Mouse (Mus musculus) hindbrain, embryonic 13.5 days (tissue): ENCODE data around the gene Ggcx. TPM values are rescaled to one million over a fixed set of nuclear protein-coding genes. Genes with fewer than 3 reads are reported as not detected.
A peak's percentile ranks its signal among the peaks of the same experiment; 100 is the strongest.

Experiments
- ATAC-seq: fragments of 200-750 bp; cut with Nextera tagmentation; 2 replicates; pipeline ENCODE4 v1.8.0; 2017; ENCODE audit warnings: moderate TSS enrichment; ENCODE audit not compliant: low FRiP score
- H3K27ac ChIP-seq: fragments of 300-500 bp; sonication (generic); 2 replicates; pipeline ENCODE4 v1.5.1; 2015; ENCODE audit warnings: inconsistent platforms, mild to moderate bottlenecking, moderate library complexity
- H3K27me3 ChIP-seq: fragments of 300-500 bp; sonication (generic); 2 replicates; pipeline ENCODE4 v1.6.1; 2015; ENCODE audit warnings: mild to moderate bottlenecking, inconsistent platforms
- H3K36me3 ChIP-seq: fragments of 300-500 bp; sonication (generic); 2 replicates; pipeline ENCODE4 v1.6.1; 2015; ENCODE audit warnings: mild to moderate bottlenecking, inconsistent platforms
- H3K4me1 ChIP-seq: fragments of 300-500 bp; sonication (generic); replicated peaks from 2 replicates; pipeline ENCODE4 v1.6.1; 2015; ENCODE audit warnings: inconsistent platforms
- H3K4me2 ChIP-seq: fragments of 300-500 bp; sonication (generic); 2 replicates; pipeline ENCODE4 v1.6.1; 2015; ENCODE audit warnings: inconsistent platforms, mild to moderate bottlenecking, moderate library complexity
- H3K4me3 ChIP-seq: fragments of 300-500 bp; sonication (generic); 2 replicates; pipeline ENCODE4 v1.5.1; 2015; ENCODE audit warnings: mild to moderate bottlenecking, inconsistent platforms
- H3K9ac ChIP-seq: fragments of 300-500 bp; sonication (generic); 2 replicates; pipeline ENCODE4 v1.6.1; 2015; ENCODE audit warnings: mild to moderate bottlenecking, inconsistent platforms
- H3K9me3 ChIP-seq: fragments of 300-500 bp; sonication (generic); 2 replicates; pipeline ENCODE4 v1.6.1; 2016; ENCODE audit warnings: inconsistent platforms
- WGBS: fragments of 180-500 bp; shearing (Covaris S2); methylation state at CpG from one replicate; pipeline ENCODE4 v1.1.7; 2015; 5-methylcytosine and 5-hydroxymethylcytosine counted together
- polyA plus RNA-seq: library from polyadenylated mRNA; unstranded; fragments of >200 nt; fragmentation: Nextera tagmentation; extraction: Ambion mirVana; gene quantifications from 2 replicates; pipeline ENCODE4 v1.2.1, GENCODE M21; 2015

Gene Ggcx
- 15.3 and 19.4 TPM in 2 replicates for polyA plus RNA-seq

- Histone ChIP-seq H3K9me3 (no peaks in the 10 kb centered on the region), H3K4me3 (peak within 1 kb of the TSS; percentile 79), H3K4me1 (peaks cover 24% of the 10 kb centered on the region), H3K36me3 (peaks cover 23% of the 10 kb centered on the region), H3K4me2 (peak within 1 kb of the TSS; percentile 90), H3K9ac (peak within 1 kb of the TSS; percentile 90), H3K27me3 (no peaks in the 10 kb centered on the region), H3K27ac (peak within 1 kb of the TSS; percentile 78)
- ATAC-seq = peak; percentile 95
- 2% methylated on average over 33 of the region's 33 CpGs for WGBS
Observed at GRCm38 (mm10) chr6:72414076-72414756, at the start of gene Ggcx. Gene Ggcx (plus strand): TSS chr6:72414308.

GRCm38 (mm10) chr6:72364985-72365384 lies 49.1 kb upstream of the Ggcx start:
- WGBS = 72% methylated on average over 6 of the region's 6 CpGs
- ATAC-seq = no peak
- no peaks in the 10 kb centered on the region for H3K9me3 ChIP-seq
- H3K27ac ChIP-seq = no peak overlapping the region
- no peak overlapping the region for H3K9ac ChIP-seq
- H3K36me3 ChIP-seq = peaks cover 6% of the 10 kb centered on the region
- no peak overlapping the region for H3K4me3 ChIP-seq
- H3K4me2 ChIP-seq = no peak overlapping the region
- H3K4me1 ChIP-seq = peaks cover 24% of the 10 kb centered on the region
- H3K27me3 ChIP-seq = 0 out of 2 replicates have a peak, but pooled peaks cover 2% of the 10 kb centered on the region

- no peak for ATAC-seq
- H3K36me3 ChIP-seq = no peaks in the 10 kb centered on the region
- WGBS = 73% methylated on average over 3 of the region's 3 CpGs
- no peak overlapping the region for H3K4me3 ChIP-seq
- 0 out of 2 replicates have a peak, but pooled peaks cover 2% of the 10 kb centered on the region for H3K27me3 ChIP-seq
- H3K9ac ChIP-seq = no peak overlapping the region
- no peaks in the 10 kb centered on the region for H3K9me3 ChIP-seq
- H3K4me1 ChIP-seq = peaks cover 14% of the 10 kb centered on the region
- no peak overlapping the region for H3K4me2 ChIP-seq
- H3K27ac ChIP-seq = no peak overlapping the region
Observed at GRCm38 (mm10) chr6:72366304-72366703, 47.8 kb upstream of the Ggcx start.

GRCm38 (mm10) chr6:72366844-72367443 lies 47.2 kb upstream of the Ggcx start, which contains the start of gene Rnf181:
Gene Rnf181 (minus strand): TSS chr6:72366956.
- Histone ChIP-seq H3K4me3 (no peak within 1 kb of the TSS), H3K4me1 (peaks cover 10% of the 10 kb centered on the region), H3K4me2 (no peak within 1 kb of the TSS), H3K36me3 (no peaks in the 10 kb centered on the region), H3K27me3 (0 out of 2 replicates have a peak, but pooled peaks cover 2% of the 10 kb centered on the region), H3K9ac (no peak within 1 kb of the TSS), H3K27ac (no peak within 1 kb of the TSS), H3K9me3 (no peaks in the 10 kb centered on the region)
- no peak for ATAC-seq
- 76% methylated on average over 4 of the region's 4 CpGs for WGBS

GRCm38 (mm10) chr6:72367460-72367974 lies 46.6 kb upstream of the Ggcx start:
- no peak for ATAC-seq
- peaks cover 10% of the 10 kb centered on the region for H3K4me1 ChIP-seq
- H3K36me3 ChIP-seq = no peaks in the 10 kb centered on the region
- H3K4me2 ChIP-seq = no peak overlapping the region
- 0 out of 2 replicates have a peak, but pooled peaks cover 2% of the 10 kb centered on the region for H3K27me3 ChIP-seq
- no peak overlapping the region for H3K4me3 ChIP-seq
- no peaks in the 10 kb centered on the region for H3K9me3 ChIP-seq
- 68% methylated on average over 4 of the region's 4 CpGs for WGBS
- H3K9ac ChIP-seq = no peak overlapping the region
- H3K27ac ChIP-seq = no peak overlapping the region

- WGBS = 89% methylated on average over 4 of the region's 4 CpGs
- Histone ChIP-seq H3K4me1 (0 out of 2 replicates have a peak, but pooled peaks cover 4% of the 10 kb centered on the region), H3K27ac (no peak overlapping the region), H3K27me3 (0 out of 2 replicates have a peak, but pooled peaks cover 2% of the 10 kb centered on the region), H3K36me3 (no peaks in the 10 kb centered on the region), H3K4me3 (no peak overlapping the region), H3K9ac (no peak overlapping the region), H3K9me3 (no peaks in the 10 kb centered on the region), H3K4me2 (no peak overlapping the region)
- no peak for ATAC-seq
Observed at GRCm38 (mm10) chr6:72369557-72369956, 44.6 kb upstream of the Ggcx start.

- no peaks in the 10 kb centered on the region for H3K36me3 ChIP-seq
Observed at GRCm38 (mm10) chr6:72370091-72370490, 44.0 kb upstream of the Ggcx start.

GRCm38 (mm10) chr6:72371147-72371546 lies 43.0 kb upstream of the Ggcx start:
- no peaks in the 10 kb centered on the region for H3K36me3 ChIP-seq
- WGBS = 51% methylated on average over 5 of the region's 5 CpGs
- H3K4me1 ChIP-seq = 0 out of 2 replicates have a peak, but pooled peaks cover 4% of the 10 kb centered on the region
- no peaks in the 10 kb centered on the region for H3K27me3 ChIP-seq
- ATAC-seq = no peak
- no peak overlapping the region for H3K27ac ChIP-seq
- no peak overlapping the region for H3K4me3 ChIP-seq
- H3K9me3 ChIP-seq = no peaks in the 10 kb centered on the region
- no peak overlapping the region for H3K4me2 ChIP-seq
- H3K9ac ChIP-seq = no peak overlapping the region

More at GRCm38 (mm10) chr6:72370091-72370490, 44.0 kb upstream of the Ggcx start:
- ATAC-seq = no peak
- no peak overlapping the region for H3K4me3 ChIP-seq
- H3K9me3 ChIP-seq = no peaks in the 10 kb centered on the region
- H3K4me2 ChIP-seq = no peak overlapping the region
- no peak overlapping the region for H3K27ac ChIP-seq
- 82% methylated on average over 12 of the region's 12 CpGs for WGBS
- no peak overlapping the region for H3K9ac ChIP-seq
- H3K27me3 ChIP-seq = no peaks in the 10 kb centered on the region
- 0 out of 2 replicates have a peak, but pooled peaks cover 4% of the 10 kb centered on the region for H3K4me1 ChIP-seq

GRCm38 (mm10) chr6:72371571-72371970 lies 42.5 kb upstream of the Ggcx start:
- Histone ChIP-seq H3K4me2 (no peak overlapping the region), H3K27ac (no peak overlapping the region), H3K4me3 (no peak overlapping the region), H3K36me3 (no peaks in the 10 kb centered on the region), H3K4me1 (0 out of 2 replicates have a peak, but pooled peaks cover 4% of the 10 kb centered on the region), H3K9ac (no peak overlapping the region), H3K9me3 (no peaks in the 10 kb centered on the region), H3K27me3 (no peaks in the 10 kb centered on the region)
- 33% methylated on average over 1 of the region's 1 CpGs for WGBS
- no peak for ATAC-seq

- Histone ChIP-seq H3K27me3 (no peaks in the 10 kb centered on the region), H3K4me3 (no peak overlapping the region), H3K4me1 (0 out of 2 replicates have a peak, but pooled peaks cover 4% of the 10 kb centered on the region), H3K27ac (no peak overlapping the region), H3K4me2 (no peak overlapping the region), H3K36me3 (no peaks in the 10 kb centered on the region), H3K9ac (no peak overlapping the region), H3K9me3 (no peaks in the 10 kb centered on the region)
- WGBS = 90% methylated on average over 4 of the region's 4 CpGs
- no peak for ATAC-seq
Observed at GRCm38 (mm10) chr6:72373184-72373583, 40.9 kb upstream of the Ggcx start.

GRCm38 (mm10) chr6:72374206-72374605 lies 39.9 kb upstream of the Ggcx start:
- Histone ChIP-seq H3K4me2 (no peak overlapping the region), H3K4me1 (0 out of 2 replicates have a peak, but pooled peaks cover 4% of the 10 kb centered on the region), H3K4me3 (no peak overlapping the region), H3K9ac (no peak overlapping the region), H3K9me3 (no peaks in the 10 kb centered on the region), H3K27me3 (peaks cover 9% of the 10 kb centered on the region), H3K36me3 (no peaks in the 10 kb centered on the region), H3K27ac (no peak overlapping the region)
- WGBS = 73% methylated on average over 7 of the region's 7 CpGs
- no peak for ATAC-seq

GRCm38 (mm10) chr6:72374820-72375563 lies 39.1 kb upstream of the Ggcx start:
- Histone ChIP-seq H3K36me3 (no peaks in the 10 kb centered on the region), H3K4me1 (peaks cover 5% of the 10 kb centered on the region; the same call in 1 of the 2 replicates), H3K4me2 (no peak overlapping the region), H3K4me3 (no peak overlapping the region), H3K9me3 (no peaks in the 10 kb centered on the region), H3K9ac (no peak overlapping the region), H3K27ac (no peak overlapping the region), H3K27me3 (peaks cover 16% of the 10 kb centered on the region)
- ATAC-seq = no peak
- 85% methylated on average over 15 of the region's 15 CpGs for WGBS
